Mouse (Mus musculus) cerebellum, adult 2 months (tissue): ENCODE measurements at regions not wholly inside any gene's neighbourhood (a gene's known extent, or its start where the extent isn't known, plus 50 kb on each side); places are given as distances from the start of the nearest gene placed in this dataset.

Experiments
- CTCF ChIP-seq: fragments of 200-500 bp; IDR thresholded peaks from 2 replicates; pipeline ENCODE4 v1.5.1; 2011; ENCODE audit warnings: low read depth, mild to moderate bottlenecking, control low read depth, low read length, moderate library complexity, borderline replicate concordance; ENCODE audit not compliant: insufficient read depth
- POLR2A ChIP-seq: fragments of 200-500 bp; IDR thresholded peaks from 2 replicates; pipeline ENCODE4 v1.6.1; 2011; ENCODE audit warnings: low read length, control low read depth, borderline replicate concordance; ENCODE audit not compliant: insufficient read depth

- TF ChIP-seq CTCF: no peak
- no peak for TF ChIP-seq POLR2A
Measured at GRCm38 (mm10) chr10:108111398-108111797, 50.6 kb upstream of the Ppp1r12a start.
